In the genomic region with DNA sequence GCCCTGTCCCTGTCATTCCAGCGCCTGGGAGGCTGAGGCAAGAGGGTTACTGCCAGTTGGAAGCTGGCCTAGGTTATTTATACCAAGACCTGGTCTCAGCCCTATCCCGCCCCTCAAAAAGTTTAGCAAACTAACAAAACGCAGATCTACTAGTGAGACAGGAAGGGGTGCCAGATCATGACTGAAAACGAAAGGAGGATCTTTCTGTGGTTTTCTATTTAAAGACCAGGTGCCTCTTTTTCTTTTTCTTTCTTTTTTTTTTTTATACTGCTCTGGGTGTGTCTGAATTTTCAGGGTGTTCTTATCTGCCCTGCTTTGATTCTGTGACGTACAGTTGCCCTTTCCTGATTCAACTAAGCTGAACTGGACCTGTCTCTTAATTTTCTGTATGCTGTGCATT, we compare ENCODE assay signal across 19 mouse cellular contexts. TPM values are rescaled to one million over a fixed set of nuclear protein-coding genes. Genes with fewer than 3 reads are reported as not detected.
DNase-seq lines count a peak whose midpoint lies in the region; ATAC-seq and TF ChIP-seq lines count a peak whose summit lies in the region.
"Had no signal": no experiment of that assay in that cellular context is flagged by ENCODE, and none has a peak within 500 bp of the region (broad histone marks: within the 10 kb centered on the region; RNA-seq: fewer than 3 reads in every experiment).

No protein-coding gene starts in this region.

- H3K9me3 ChIP-seq in liver, postnatal 0 days (ENCODE audit: low read length): no peaks in the 10 kb centered on the region
- H3K9me3 ChIP-seq: embryonic facial prominence, embryonic 13.5 days had no signal

- H3K4me1 ChIP-seq in spleen, adult 2 months (ENCODE audit: control insufficient read depth, insufficient read depth, insufficient read length): peaks cover 21% of the 10 kb centered on the region
- no peaks in the 10 kb centered on the region for H3K4me1 ChIP-seq in liver, postnatal 0 days (ENCODE audit: insufficient read depth)
- H3K4me1 ChIP-seq: embryonic facial prominence, embryonic 13.5 days had no signal

- TF ChIP-seq EP300 in liver, postnatal 0 days (IDR thresholded peaks at IDR 0.05; ENCODE audit: low read depth): no peak

- TF ChIP-seq CTCF in spleen, adult 2 months (IDR thresholded peaks at IDR 0.05; ENCODE audit: extremely low read depth, insufficient read depth, insufficient read length, insufficient replicate concordance): no peak
- no peak for TF ChIP-seq CTCF in liver, postnatal 0 days (IDR thresholded peaks at IDR 0.05; ENCODE audit: low read depth)

- H3K9ac ChIP-seq in liver, postnatal 0 days (replicated peaks): no peak overlapping the region
- H3K9ac ChIP-seq: embryonic facial prominence, embryonic 13.5 days; forebrain, postnatal 0 days; hindbrain, embryonic 14.5 days had no signal

- peak; percentile 48 for ATAC-seq in common myeloid progenitor, adult 5-6 weeks (replicated peaks; ENCODE audit: low read depth, poor library complexity, severe bottlenecking)
- ATAC-seq in liver, postnatal 0 days: no peak
- ATAC-seq: forebrain, postnatal 0 days had no signal

- peak in 1 of 2 experiments; percentile 51 for DNase-seq in spleen, adult 2 months (ENCODE audit: low read depth in 1 of 2, low spot score in 2 of 2)
- DNase-seq in spleen, postnatal 10 days (ENCODE audit: low spot score in 2 of 2): no peak
- DNase-seq in naive thymus-derived CD4-positive, alpha-beta T cell, adult 2 months (ENCODE audit: low read depth): peak; percentile 76
- peak; percentile 21 for DNase-seq in thymus, postnatal 25 days
- DNase-seq in lung, postnatal 36 days: no peak
- no peak for DNase-seq in liver, postnatal 0 days
- DNase-seq in frontal cortex, postnatal 14 days (ENCODE audit: low spot score in 2 of 2): no peak
- DNase-seq: adrenal gland, postnatal 10 days; cerebellum, adult 18-20 months; forebrain, postnatal 0 days; kidney, adult 18-20 months; kidney, postnatal 25 days; midbrain, embryonic 14.5 days; right cerebral cortex, adult 18-20 months; spleen, adult 18-20 months had no signal

- H3K27ac ChIP-seq in spleen, adult 2 months (ENCODE audit: insufficient read depth, low read length): peak overlapping the region; percentile 80
- H3K27ac ChIP-seq in liver, postnatal 0 days (ENCODE audit: low read depth): no peak overlapping the region
- H3K27ac ChIP-seq: embryonic facial prominence, embryonic 13.5 days; hindbrain, embryonic 14.5 days had no signal

- no peak overlapping the region for H3K4me2 ChIP-seq in liver, postnatal 0 days (ENCODE audit: low read depth, low read length)
- H3K4me2 ChIP-seq: embryonic facial prominence, embryonic 13.5 days; hindbrain, embryonic 14.5 days had no signal

- H3K36me3 ChIP-seq in spleen, adult 2 months (ENCODE audit: control insufficient read depth, insufficient read depth, low read length): no peaks in the 10 kb centered on the region
- H3K36me3 ChIP-seq in liver, postnatal 0 days (replicated peaks; ENCODE audit: insufficient read depth, low read length): peaks cover under 1% of the 10 kb centered on the region; the same call in 1 of the 2 replicates

- H3K4me3 ChIP-seq in spleen, adult 2 months (ENCODE audit: extremely low read depth, insufficient read depth, insufficient read length): peak overlapping the region; percentile 28; the same call in 1 of the 2 replicates
- no peak overlapping the region for H3K4me3 ChIP-seq in liver, postnatal 0 days (ENCODE audit: low read depth, low read length)
- H3K4me3 ChIP-seq: embryonic facial prominence, embryonic 13.5 days; myocyte had no signal

- no peaks in the 10 kb centered on the region for H3K27me3 ChIP-seq in spleen, adult 2 months (ENCODE audit: control insufficient read depth, insufficient read depth, low read length)
- H3K27me3 ChIP-seq in liver, postnatal 0 days (ENCODE audit: insufficient read depth, low read length): no peaks in the 10 kb centered on the region
- H3K27me3 ChIP-seq: embryonic facial prominence, embryonic 13.5 days had no signal

- 11% methylated on average over 5 of the region's 5 CpGs for WGBS in spleen, adult 2 months
- WGBS in liver, postnatal 0 days (ENCODE audit: insufficient replicate concordance): 47% methylated on average over 5 of the region's 5 CpGs

- no peak for TF ChIP-seq POLR2A in spleen, adult 2 months (IDR thresholded peaks at IDR 0.05; ENCODE audit: low read depth, low read length)

RNA-seq across cellular contexts. Expression of gene Ppa2, which starts 22.4 kb away (rescaled TPM):
- polyA plus RNA-seq in spleen, adult 2 months (2012; rRNA removed): 14.6 and 21.2 TPM in 2 replicates
- 92.0 and 122 TPM in 2 replicates for total RNA-seq in common myeloid progenitor, adult 5-6 weeks (2017)
- polyA plus RNA-seq in liver, postnatal 0 days (2015; fragmentation: Nextera tagmentation; extraction: Ambion mirVana): 52.2 and 54.2 TPM in 2 replicates

Comparison
In these comparisons a context has a peak if more than half of its experiments do, and no peak if none do; other contexts are left out.
1. DNase-seq: peak in naive thymus-derived CD4-positive, alpha-beta T cell, adult 2 months (single experiment) and thymus, postnatal 25 days (single experiment); none in spleen, postnatal 10 days (0 of 2), lung, postnatal 36 days (single experiment), liver, postnatal 0 days (single experiment) and frontal cortex, postnatal 14 days (0 of 2).